Mouse (Mus musculus) myocyte (in vitro differentiated cells): ENCODE data around the gene Tomm40l.

ENCODE experiments used
- CEBPB ChIP-seq: IDR thresholded peaks from 2 replicates; pipeline ENCODE4 v1.6.1; 2011; ENCODE audit warnings: mild to moderate bottlenecking, moderate library complexity; ENCODE audit not compliant: poor library complexity, insufficient read depth, severe bottlenecking
- E2F4 ChIP-seq: IDR thresholded peaks from one replicate; pipeline ENCODE4 v1.6.1; 2011; ENCODE audit warnings: mild to moderate bottlenecking, control low read depth, moderate library complexity; ENCODE audit not compliant: insufficient read depth
- MAX ChIP-seq: IDR thresholded peaks from one replicate; pipeline ENCODE4 v1.6.1; 2011; ENCODE audit warnings: low read depth, mild to moderate bottlenecking, control low read depth
- MYOD1 ChIP-seq, 3 experiments: IDR thresholded peaks; one replicate each; pipeline ENCODE4 v1.6.1; 2011; ENCODE audit warnings: control low read depth in 2 of 3, low read depth in 2 of 3, mild to moderate bottlenecking in 2 of 3, moderate library complexity in 1 of 3; ENCODE audit not compliant: insufficient read length in 2 of 3, control insufficient read depth in 1 of 3
- POLR2A ChIP-seq: IDR thresholded peaks from one replicate; pipeline ENCODE4 v1.6.1; 2011; ENCODE audit warnings: low read depth, mild to moderate bottlenecking, control low read depth, moderate library complexity; ENCODE audit not compliant: insufficient read length
- POLR2AphosphoS2 ChIP-seq: IDR thresholded peaks from one replicate; pipeline ENCODE4 v1.6.1; 2011; ENCODE audit warnings: low read depth, control low read depth; ENCODE audit not compliant: insufficient read length
- SRF ChIP-seq: IDR thresholded peaks from one replicate; pipeline ENCODE4 v1.6.1; 2011; ENCODE audit warnings: low read depth; ENCODE audit not compliant: control insufficient read depth, insufficient read length
- TCF12 ChIP-seq: IDR thresholded peaks from one replicate; pipeline ENCODE4 v1.6.1; 2011; ENCODE audit warnings: mild to moderate bottlenecking, control low read depth; ENCODE audit not compliant: poor library complexity, insufficient read depth, severe bottlenecking
- USF1 ChIP-seq: IDR thresholded peaks from one replicate; pipeline ENCODE4 v1.6.1; 2011; ENCODE audit warnings: low read depth, mild to moderate bottlenecking, control low read depth, moderate library complexity

GRCm38 (mm10) chr1:171250680-171251593 is 28.6 kb upstream of the Tomm40l start, which contains the start of gene Ndufs2:
- TF ChIP-seq POLR2A (peak; percentile 44), E2F4 (no peak), USF1 (no peak), SRF (no peak), MAX (no peak), CEBPB (no peak), MYOD1 (IDR thresholded peaks at IDR 0.05; ENCODE audit: control insufficient read depth in 1 of 3, insufficient read length in 2 of 3, low read depth in 2 of 3) (no peak), TCF12 (no peak), POLR2AphosphoS2 (no peak)
